Mouse (Mus musculus): ENCODE data around the gene Cpe.

Cpe gene

GRCm38 (mm10) chr8:64692651-64693201 lies at the start of gene Cpe:
Gene Cpe, minus strand, starts transcription at chr8:64693054.
- peak; percentile 96 for DNase-seq (ENCODE audit: low read depth, low spot score)

- no peak for DNase-seq (ENCODE audit: low read depth, low spot score)
Measured at GRCm38 (mm10) chr8:64740547-64741211, 47.8 kb upstream of the Cpe start.

- DNase-seq (ENCODE audit: low read depth, low spot score): no peak
Measured at GRCm38 (mm10) chr8:64738916-64739315, 46.1 kb upstream of the Cpe start.

DNA sequence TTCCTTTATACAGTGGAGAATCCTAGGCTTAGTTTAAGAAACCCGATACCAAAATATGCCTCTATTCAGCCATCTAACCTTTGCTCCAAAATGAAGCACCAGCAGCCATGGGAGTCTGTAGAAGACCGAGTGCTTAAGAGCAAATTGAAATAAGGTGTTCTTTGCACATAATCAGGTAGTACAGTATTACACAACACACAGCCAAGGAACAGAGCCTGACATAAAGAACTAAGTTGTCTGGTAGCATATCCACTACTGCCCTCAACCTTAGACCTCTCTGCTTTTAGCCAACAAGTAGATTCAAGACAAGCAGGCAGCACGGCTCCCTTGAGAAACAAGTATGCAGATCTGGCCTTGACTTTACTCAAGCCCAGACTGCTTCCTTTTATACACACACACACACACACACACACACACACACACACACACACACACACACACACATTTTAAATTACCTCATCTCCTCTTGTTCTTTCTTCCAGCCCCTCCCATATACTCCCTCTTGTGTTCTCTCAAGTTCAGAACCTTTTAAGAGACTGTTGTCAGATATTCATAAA lies 44.0 kb upstream of the Cpe start:
- no peak for DNase-seq (ENCODE audit: low read depth, low spot score)

GRCm38 (mm10) chr8:64735161-64735560 lies 42.3 kb upstream of the Cpe start:
- no peak for DNase-seq (ENCODE audit: low read depth, low spot score)

- peak; percentile 100 for DNase-seq (ENCODE audit: low read depth, low spot score)
Measured at GRCm38 (mm10) chr8:64733271-64733943, 40.6 kb upstream of the Cpe start, which contains the start of gene Msmo1. Gene Msmo1, minus strand, starts transcription at chr8:64733792.

DNA sequence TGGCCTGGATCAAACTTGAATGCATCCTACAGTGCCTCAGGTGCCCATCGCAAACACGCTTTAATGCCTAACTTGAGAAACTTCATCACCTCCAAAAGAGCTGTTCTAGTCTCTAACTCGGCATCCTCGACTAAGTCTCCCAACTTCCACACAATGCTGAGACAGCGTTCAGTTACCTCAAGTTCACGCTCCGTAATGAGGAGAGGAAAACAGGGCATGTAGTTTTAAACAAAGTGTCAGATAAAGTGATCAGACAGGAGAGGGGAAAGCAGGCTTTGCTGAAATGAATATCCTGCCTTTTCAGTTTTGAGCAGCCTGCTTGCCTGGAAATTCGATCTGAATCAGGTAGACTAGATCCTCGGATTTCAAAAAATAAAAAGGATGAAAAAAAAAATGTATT lies 39.7 kb upstream of the Cpe start:
- DNase-seq (ENCODE audit: low read depth, low spot score): no peak

DNA sequence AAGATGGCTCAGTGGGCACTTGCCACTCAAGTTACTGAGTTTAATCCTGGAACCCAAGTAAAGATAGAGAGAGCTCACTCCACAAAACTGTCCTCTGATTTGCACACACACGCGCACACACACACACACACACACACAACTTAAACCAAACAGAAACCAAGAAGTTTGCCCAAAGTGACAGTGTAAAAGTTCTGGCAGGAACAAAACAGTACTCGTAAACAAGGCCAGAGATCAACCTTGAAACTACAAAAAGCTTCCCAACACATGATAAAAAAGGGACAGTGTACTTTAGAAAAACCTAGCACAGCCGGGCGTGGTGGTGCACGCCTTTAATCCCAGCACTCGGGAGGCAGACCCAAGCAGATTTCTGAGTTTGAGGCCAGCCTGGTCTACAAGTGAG lies 35.3 kb upstream of the Cpe start:
- no peak for DNase-seq (ENCODE audit: low read depth, low spot score)

DNA sequence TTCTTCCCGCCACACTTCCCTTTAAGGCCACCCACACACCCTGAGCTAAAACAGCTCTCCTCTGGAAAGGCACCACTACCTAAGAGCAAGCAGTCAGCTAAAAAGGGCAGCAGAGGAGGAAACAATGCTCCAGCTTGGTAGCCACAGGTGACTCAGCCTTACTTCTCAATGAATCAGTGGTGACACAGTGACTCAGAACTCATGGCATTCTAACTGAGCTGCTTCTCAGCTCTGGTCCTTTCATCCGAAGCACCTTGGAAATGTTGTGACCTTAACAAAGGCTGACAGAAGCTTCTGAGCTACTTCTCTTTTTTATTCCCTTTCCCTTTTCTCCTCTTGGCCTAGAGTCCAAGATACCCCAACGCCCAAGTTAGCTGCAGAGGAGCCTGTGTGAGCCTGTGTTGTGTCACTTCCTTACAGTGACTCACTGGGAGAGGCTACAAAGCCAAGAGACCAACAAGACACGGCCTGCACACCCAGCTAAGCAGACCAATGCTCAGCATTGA lies 33.4 kb upstream of the Cpe start:
- peak; percentile 86 for DNase-seq (ENCODE audit: low read depth, low spot score)

DNA sequence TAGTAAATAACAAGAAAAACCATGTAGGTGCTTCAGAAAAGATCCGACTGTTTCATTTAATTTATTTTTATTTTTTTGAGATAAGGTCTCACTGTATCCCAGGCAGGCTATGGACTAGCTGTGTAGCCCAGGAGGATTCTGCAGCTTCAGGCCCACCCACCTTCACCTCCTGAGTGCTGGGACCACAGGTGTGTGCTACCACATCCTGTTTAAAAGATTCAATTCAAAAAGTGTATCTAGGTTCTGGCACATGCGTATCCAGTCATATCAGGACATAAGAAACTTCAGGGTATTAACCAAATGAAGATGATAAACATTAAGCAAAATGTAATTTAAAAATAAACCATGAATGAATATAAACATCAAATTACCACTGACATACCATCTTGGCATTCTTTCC lies 30.4 kb upstream of the Cpe start:
- DNase-seq (ENCODE audit: low read depth, low spot score): no peak

- no peak for DNase-seq (ENCODE audit: low read depth, low spot score)
Measured at GRCm38 (mm10) chr8:64717868-64718267, 25.0 kb upstream of the Cpe start.

DNA sequence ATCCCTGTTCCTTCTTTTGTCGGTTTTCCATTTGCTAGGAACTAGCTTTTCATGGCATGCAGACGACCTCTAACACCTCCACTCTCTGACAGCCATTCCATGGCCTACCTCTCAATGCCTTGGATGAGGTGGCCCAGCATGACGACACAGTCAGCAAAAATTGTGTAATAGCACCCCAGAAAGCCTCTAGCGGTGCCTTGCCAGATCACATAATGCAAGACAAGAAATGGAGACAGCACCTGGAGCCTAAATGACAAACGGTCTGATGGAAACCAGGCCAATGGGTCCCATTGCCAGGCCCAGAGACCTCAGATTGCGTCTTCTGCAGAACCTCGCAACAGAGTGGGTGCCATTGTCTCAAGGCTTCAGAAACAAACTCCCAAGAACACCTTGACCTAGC lies 19.6 kb upstream of the Cpe start:
- no peak for DNase-seq (ENCODE audit: low read depth, low spot score)

- no peak for DNase-seq (ENCODE audit: low read depth, low spot score)
Measured at GRCm38 (mm10) chr8:64711544-64711943, 18.7 kb upstream of the Cpe start.

DNA sequence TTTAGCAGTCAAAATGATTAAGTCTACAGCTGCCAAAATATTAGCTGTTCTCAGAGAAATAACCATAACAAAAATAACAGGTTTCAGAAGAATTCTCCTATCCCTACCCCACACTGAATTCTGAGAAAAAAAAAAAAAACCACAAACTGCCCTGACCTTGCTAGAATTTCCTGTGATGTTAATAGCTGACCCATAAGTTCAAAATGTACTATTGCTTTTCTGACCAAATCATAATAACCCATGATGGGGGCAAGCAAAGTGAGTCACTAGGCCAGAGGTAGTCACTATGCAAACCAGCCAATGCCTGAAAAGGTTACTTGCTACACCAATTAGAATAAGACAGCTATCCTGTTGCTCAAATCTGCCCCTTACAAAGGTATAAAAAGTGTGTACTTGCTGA lies 14.6 kb upstream of the Cpe start:
- no peak for DNase-seq (ENCODE audit: low read depth, low spot score)

GRCm38 (mm10) chr8:64703191-64703590 lies 10.3 kb upstream of the Cpe start:
- DNase-seq (ENCODE audit: low read depth, low spot score): no peak

DNA sequence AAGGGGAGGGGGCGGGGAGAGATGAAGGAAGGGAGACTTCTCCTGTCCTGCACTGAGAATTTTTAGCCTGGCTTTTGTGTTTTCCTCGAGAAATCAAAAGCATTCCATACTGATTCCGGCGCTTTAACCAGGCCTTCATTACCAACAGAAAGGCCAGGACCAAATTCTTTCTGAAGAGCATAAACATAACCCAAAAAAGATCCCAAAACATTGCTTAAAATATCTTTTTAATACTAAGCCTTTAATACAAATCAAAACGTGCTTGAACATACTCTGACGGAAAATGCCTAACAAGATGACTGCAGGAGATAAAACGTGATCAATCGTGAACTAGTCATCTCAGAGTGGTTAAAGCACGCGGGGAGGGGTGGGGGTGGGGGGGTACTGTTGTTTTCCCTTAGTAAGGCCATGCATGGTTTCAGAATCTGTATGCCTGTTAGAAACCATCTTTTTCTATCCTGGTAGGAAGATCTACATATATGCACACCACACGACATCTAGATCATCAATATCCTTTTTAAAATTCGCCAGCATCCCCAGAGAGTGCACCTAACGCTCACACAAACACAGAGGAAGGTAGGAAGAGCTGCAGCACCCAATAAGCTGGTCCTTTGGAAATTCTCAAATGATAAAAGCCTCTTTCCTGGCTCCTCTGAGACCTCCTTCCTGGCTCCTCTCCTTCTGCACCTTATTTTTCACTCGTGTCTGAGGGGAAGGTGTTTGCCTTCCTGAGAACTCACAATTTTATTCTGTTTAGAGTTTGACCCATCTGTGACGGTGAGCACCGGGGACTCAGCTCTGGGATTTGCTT lies 1.1 kb downstream of the Cpe start:
- DNase-seq (ENCODE audit: low read depth, low spot score): peak; percentile 69

GRCm38 (mm10) chr8:64690845-64691244 lies 2.0 kb downstream of the Cpe start:
- DNase-seq (ENCODE audit: low read depth, low spot score): peak; percentile 53

DNA sequence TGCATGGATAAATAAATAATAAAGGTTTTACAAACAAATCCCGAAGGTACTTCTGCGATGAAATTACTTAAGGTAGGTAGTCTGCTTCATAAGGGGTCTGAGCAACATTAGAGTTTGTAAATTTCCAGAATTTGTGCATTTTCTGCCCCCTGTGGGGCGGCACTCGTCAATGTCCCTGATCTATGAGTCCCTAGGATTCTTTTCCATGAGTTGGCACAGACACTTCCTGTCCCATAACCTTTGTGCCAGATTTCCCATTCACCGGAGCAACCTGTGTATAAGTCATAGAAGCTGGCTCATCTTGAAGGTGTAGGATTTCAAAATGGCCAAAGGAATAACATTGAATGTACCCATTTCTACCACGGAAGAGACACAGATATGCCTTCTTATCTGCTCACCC lies 2.5 kb downstream of the Cpe start:
- DNase-seq (ENCODE audit: low read depth, low spot score): peak; percentile 53

DNA sequence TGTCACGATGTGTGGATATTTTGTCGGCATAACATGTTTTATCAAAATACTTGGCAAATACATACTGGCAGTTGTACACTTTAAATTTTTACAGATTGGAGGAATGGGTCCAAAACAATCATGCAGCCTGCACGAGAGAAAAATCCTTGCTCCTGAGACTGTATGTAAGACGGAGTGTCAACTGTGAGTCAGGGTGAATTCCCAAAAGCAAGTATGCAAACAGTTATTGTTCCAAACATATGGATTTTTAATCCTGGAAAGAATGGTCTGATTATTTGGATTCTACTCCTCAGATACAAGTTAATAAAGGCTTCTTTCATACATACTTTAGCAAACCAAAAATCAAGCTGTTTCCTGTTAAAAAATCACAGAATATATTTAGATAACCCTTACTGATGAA lies 4.1 kb downstream of the Cpe start:
- DNase-seq (ENCODE audit: low read depth, low spot score): no peak

GRCm38 (mm10) chr8:64688161-64688560 lies 4.7 kb downstream of the Cpe start:
- DNase-seq (ENCODE audit: low read depth, low spot score): peak; percentile 78

DNA sequence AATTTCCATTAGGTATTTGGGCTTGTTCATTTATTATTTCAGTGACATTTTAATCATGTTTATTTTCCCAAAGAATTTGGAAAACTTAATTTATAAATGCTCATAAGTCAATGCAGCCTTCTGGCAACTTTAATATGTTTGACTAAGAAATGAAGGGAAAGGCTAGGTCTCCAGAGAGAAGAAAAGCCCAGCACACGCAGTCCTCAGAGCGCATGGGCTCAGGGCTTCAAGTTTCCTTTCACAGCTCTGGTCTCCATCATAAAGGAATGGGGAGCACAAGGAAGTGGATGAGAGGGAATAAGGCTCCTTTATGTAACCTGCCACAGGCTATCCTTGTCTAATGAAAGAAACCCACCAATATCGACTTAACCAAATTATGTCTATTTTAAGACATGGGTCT lies 10.4 kb downstream of the Cpe start:
- DNase-seq (ENCODE audit: low read depth, low spot score): no peak

DNA sequence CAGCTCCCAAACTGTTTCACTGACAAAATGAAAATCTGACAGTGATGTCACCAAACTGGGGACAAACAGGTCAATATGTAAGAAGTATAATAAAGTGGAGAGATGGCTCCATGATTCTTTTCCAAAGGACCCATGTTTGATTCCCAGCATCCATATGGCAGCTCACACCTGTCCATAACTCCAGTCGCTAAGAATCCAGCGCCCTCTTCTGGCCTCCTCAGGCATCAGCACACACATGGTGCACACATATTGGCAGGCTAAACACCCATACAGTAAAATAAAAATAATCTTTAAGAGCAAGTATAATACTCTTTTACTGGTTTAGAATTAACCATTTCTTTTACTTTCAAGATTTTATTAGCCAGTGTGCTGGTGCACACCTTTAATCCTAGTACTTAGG lies 16.5 kb downstream of the Cpe start:
- no peak for DNase-seq (ENCODE audit: low read depth, low spot score)
